21 mouse cellular contexts compared by ENCODE assay signal in genomic region chr7:25576308-25576707, GRCm38 (mm10). TPM values are rescaled to one million over a fixed set of nuclear protein-coding genes. Genes with fewer than 3 reads are reported as not detected.
DNase-seq lines count a peak whose midpoint lies in the region; ATAC-seq lines count a peak whose summit lies in the region.
"Not testable (repeated sequence)": the region's sequence is repeated elsewhere in the genome, so short reads cannot be mapped to it uniquely, and the experiment has no call there.
"Had no signal": no experiment of that assay in that cellular context is flagged by ENCODE, and none has a peak within 500 bp of the region (broad histone marks: within the 10 kb centered on the region; RNA-seq: fewer than 3 reads in every experiment).

No protein-coding gene starts in this region.

- peak overlapping the region; percentile 60; the same call in 1 of the 2 replicates for H3K27ac ChIP-seq in embryonic facial prominence, embryonic 12.5 days
- H3K27ac ChIP-seq in limb, embryonic 15.5 days = peak overlapping the region; percentile 76
- H3K27ac ChIP-seq in midbrain, embryonic 13.5 days = not testable (repeated sequence)
- H3K27ac ChIP-seq in stomach, embryonic 14.5 days (ENCODE audit: low read length) = peak overlapping the region; percentile 74

- not testable (repeated sequence) for H3K36me3 ChIP-seq in embryonic facial prominence, embryonic 12.5 days; limb, embryonic 15.5 days; midbrain, embryonic 13.5 days; stomach, embryonic 14.5 days (ENCODE audit: control insufficient read depth, insufficient read depth, low read length)

- not testable (repeated sequence) for H3K4me1 ChIP-seq in embryonic facial prominence, embryonic 12.5 days; limb, embryonic 15.5 days; midbrain, embryonic 13.5 days (replicated peaks); stomach, embryonic 14.5 days (ENCODE audit: control insufficient read depth, insufficient read depth, low read length)

- not testable (repeated sequence) for H3K4me2 ChIP-seq in embryonic facial prominence, embryonic 12.5 days (replicated peaks); limb, embryonic 15.5 days; midbrain, embryonic 13.5 days (replicated peaks); stomach, embryonic 14.5 days (replicated peaks; ENCODE audit: low read depth, low read length)

- not testable (repeated sequence) for H3K9me3 ChIP-seq in embryonic facial prominence, embryonic 12.5 days; limb, embryonic 15.5 days; midbrain, embryonic 13.5 days; stomach, embryonic 14.5 days (ENCODE audit: control insufficient read depth, low read depth, low read length)

- not testable (repeated sequence) for H3K9ac ChIP-seq in embryonic facial prominence, embryonic 12.5 days; limb, embryonic 15.5 days; midbrain, embryonic 13.5 days (replicated peaks); stomach, embryonic 14.5 days (replicated peaks; ENCODE audit: low read depth, low read length)

- DNase-seq in CD4-positive helper T cell, adult 2 months (ENCODE audit: low read depth, low spot score) = peak; percentile 31
- peak; percentile 20 for DNase-seq in kidney, adult 9 months
- peak; percentile 42 for DNase-seq in thymus, postnatal 0 days (ENCODE audit: low spot score)

- not testable (repeated sequence) for H3K4me3 ChIP-seq in embryonic facial prominence, embryonic 12.5 days; limb, embryonic 15.5 days; midbrain, embryonic 13.5 days (replicated peaks); stomach, embryonic 14.5 days (ENCODE audit: low read depth, low read length)

- WGBS in embryonic facial prominence, embryonic 12.5 days = 36% methylated on average over 6 of the region's 6 CpGs
- 29% methylated on average over 6 of the region's 6 CpGs for WGBS in limb, embryonic 15.5 days
- 32% methylated on average over 6 of the region's 6 CpGs for WGBS in midbrain, embryonic 13.5 days
- WGBS in stomach, embryonic 14.5 days = 24% methylated on average over 6 of the region's 6 CpGs

- not testable (repeated sequence) for H3K27me3 ChIP-seq in embryonic facial prominence, embryonic 12.5 days; limb, embryonic 15.5 days; midbrain, embryonic 13.5 days; stomach, embryonic 14.5 days (ENCODE audit: control insufficient read depth, insufficient read depth, low read length)

- ATAC-seq in embryonic facial prominence, embryonic 12.5 days (ENCODE audit: insufficient number of reproducible peaks, insufficient read depth, low FRiP score, low TSS enrichment) = not testable (repeated sequence)
- ATAC-seq in inflammation-experienced regulatory T-cells, adult 6 months = peak; percentile 66
- 0 out of 2 replicates have a peak, but pooled peaks have one; percentile 52 for ATAC-seq in limb, embryonic 15.5 days (ENCODE audit: insufficient number of reproducible peaks, low FRiP score, low TSS enrichment, low read depth)
- ATAC-seq in midbrain, embryonic 13.5 days = 0 out of 2 replicates have a peak, but pooled peaks have one; percentile 20
- ATAC-seq in stomach, embryonic 14.5 days (ENCODE audit: insufficient number of reproducible peaks, insufficient read depth, low FRiP score, low read depth) = peak; percentile 79

RNA-seq across cellular contexts. Expression of gene Ceacam2, which starts 36.7 kb away (rescaled TPM):
- polyA plus RNA-seq in embryonic facial prominence, embryonic 12.5 days (2016; fragmentation: Nextera tagmentation; extraction: Ambion mirVana) = 0.06 TPM in 1 of 2 replicates, not detected in the other
- under 1 TPM in 1 of 3 experiments, not detected in 2; 0.20 TPM for polyA plus RNA-seq in inflammation-experienced regulatory T-cells, adult 6 months (2017; shearing (Covaris generic))
- polyA plus RNA-seq in limb, embryonic 15.5 days (2015; fragmentation: Nextera tagmentation; extraction: Ambion mirVana) = not detected in 2 replicates
- polyA plus RNA-seq in midbrain, embryonic 13.5 days (2015; fragmentation: Nextera tagmentation; extraction: Ambion mirVana) = not detected in 2 replicates
- polyA plus RNA-seq in stomach, embryonic 14.5 days (2014; fragmentation: Nextera tagmentation; extraction: Ambion mirVana) = not detected in 2 replicates
- not detected in 2 replicates for polyA plus RNA-seq in thymus, postnatal 0 days (2015; fragmentation: Nextera tagmentation; extraction: Ambion mirVana)
- polyA plus RNA-seq: embryonic facial prominence, embryonic 10.5 days; erythroblast, embryonic 14.5 days; forebrain, embryonic 11.5 days; heart, embryonic 12.5 days; heart, postnatal 0 days; liver, embryonic 12.5 days; midbrain, embryonic 10.5 days; midbrain, postnatal 0 days; myocyte had no signal

RNA-seq across cellular contexts. Expression of gene Erich4, which starts 39.4 kb away (rescaled TPM):
- not detected in 2 replicates for polyA plus RNA-seq in embryonic facial prominence, embryonic 12.5 days (2016; fragmentation: Nextera tagmentation; extraction: Ambion mirVana)
- not detected for polyA plus RNA-seq in inflammation-experienced regulatory T-cells, adult 6 months (2017; shearing (Covaris generic))
- not detected in 2 replicates for polyA plus RNA-seq in limb, embryonic 15.5 days (2015; fragmentation: Nextera tagmentation; extraction: Ambion mirVana)
- not detected in 2 replicates for polyA plus RNA-seq in midbrain, embryonic 13.5 days (2015; fragmentation: Nextera tagmentation; extraction: Ambion mirVana)
- not detected in 2 replicates for polyA plus RNA-seq in stomach, embryonic 14.5 days (2014; fragmentation: Nextera tagmentation; extraction: Ambion mirVana)
- polyA plus RNA-seq in thymus, postnatal 0 days (2015; fragmentation: Nextera tagmentation; extraction: Ambion mirVana) = not detected in 2 replicates
- polyA plus RNA-seq: embryonic facial prominence, embryonic 10.5 days; erythroblast, embryonic 14.5 days; forebrain, embryonic 11.5 days; heart, adult 2 months; heart, embryonic 12.5 days; hindbrain, embryonic 13.5 days; limb, embryonic 13.5 days; midbrain, embryonic 10.5 days; midbrain, postnatal 0 days; myocyte; neural tube, embryonic 13.5 days had no signal

RNA-seq across cellular contexts. Expression of gene Dmac2, which starts 42.9 kb away (rescaled TPM):
- 39.0 and 40.5 TPM in 2 replicates for polyA plus RNA-seq in embryonic facial prominence, embryonic 12.5 days (2016; fragmentation: Nextera tagmentation; extraction: Ambion mirVana)
- polyA plus RNA-seq in inflammation-experienced regulatory T-cells, adult 6 months (2017; shearing (Covaris generic)) = 10 to 100 TPM; 27.1 to 55.4 (median 47.5) TPM
- 29.1 and 30.6 TPM in 2 replicates for polyA plus RNA-seq in limb, embryonic 15.5 days (2015; fragmentation: Nextera tagmentation; extraction: Ambion mirVana)
- polyA plus RNA-seq in midbrain, embryonic 13.5 days (2015; fragmentation: Nextera tagmentation; extraction: Ambion mirVana) = 31.5 and 34.2 TPM in 2 replicates
- 39.0 and 44.9 TPM in 2 replicates for polyA plus RNA-seq in stomach, embryonic 14.5 days (2014; fragmentation: Nextera tagmentation; extraction: Ambion mirVana)
- 36.2 and 40.3 TPM in 2 replicates for polyA plus RNA-seq in thymus, postnatal 0 days (2015; fragmentation: Nextera tagmentation; extraction: Ambion mirVana)

RNA-seq across cellular contexts. Expression of gene B3gnt8, which starts 50.1 kb away (rescaled TPM):
- polyA plus RNA-seq in embryonic facial prominence, embryonic 12.5 days (2016; fragmentation: Nextera tagmentation; extraction: Ambion mirVana) = 3.4 and 3.6 TPM in 2 replicates
- polyA plus RNA-seq in inflammation-experienced regulatory T-cells, adult 6 months (2017; shearing (Covaris generic)) = under 1 TPM in 2 of 3 experiments, not detected in 1; 0.40 to 0.45 TPM
- 9.3 and 11.8 TPM in 2 replicates for polyA plus RNA-seq in limb, embryonic 15.5 days (2015; fragmentation: Nextera tagmentation; extraction: Ambion mirVana)
- polyA plus RNA-seq in midbrain, embryonic 13.5 days (2015; fragmentation: Nextera tagmentation; extraction: Ambion mirVana) = 0.55 and 0.57 TPM in 2 replicates
- 6.2 and 6.5 TPM in 2 replicates for polyA plus RNA-seq in stomach, embryonic 14.5 days (2014; fragmentation: Nextera tagmentation; extraction: Ambion mirVana)
- 13.1 and 13.4 TPM in 2 replicates for polyA plus RNA-seq in thymus, postnatal 0 days (2015; fragmentation: Nextera tagmentation; extraction: Ambion mirVana)
